Mouse (Mus musculus): Measurements from ENCODE around the gene Bloc1s5. TPM values are rescaled to one million over a fixed set of nuclear protein-coding genes. Genes with fewer than 3 reads are reported as not detected.
"Not testable (repeated sequence)": the region's sequence is repeated elsewhere in the genome, so short reads cannot be mapped to it uniquely, and the experiment has no call there.

Bloc1s5 gene
- polyA plus RNA-seq, 1 experiment = 8.1 TPM

- no peak overlapping the region for H3K27ac ChIP-seq (ENCODE audit: insufficient read depth, low read depth, low read length)
- no peak overlapping the region for H3K4me3 ChIP-seq (ENCODE audit: insufficient read depth, low read length)
- TF ChIP-seq CTCF (IDR thresholded peaks at IDR 0.05; ENCODE audit: low read depth, low read length) (no peak), POLR2A (IDR thresholded peaks at IDR 0.05; ENCODE audit: borderline replicate concordance, low read depth, low read length) (no peak)
- H3K4me1 ChIP-seq (ENCODE audit: control insufficient read depth, insufficient read depth, low read length) = peaks cover 9% of the 10 kb centered on the region
Observed at GRCm38 (mm10) chr13:38623296-38623695, 11.6 kb downstream of the Bloc1s5 start.

GRCm38 (mm10) chr13:38618001-38618630 is 16.8 kb downstream of the Bloc1s5 start:
- peaks cover 17% of the 10 kb centered on the region for H3K4me1 ChIP-seq (ENCODE audit: control insufficient read depth, insufficient read depth, low read length)
- not testable (repeated sequence) for H3K27ac ChIP-seq (ENCODE audit: insufficient read depth, low read depth, low read length); H3K4me3 ChIP-seq (ENCODE audit: insufficient read depth, low read length)

GRCm38 (mm10) chr13:38616887-38617286 is 18.0 kb downstream of the Bloc1s5 start:
- Histone ChIP-seq H3K4me3 (ENCODE audit: insufficient read depth, low read length) (no peak overlapping the region), H3K4me1 (ENCODE audit: control insufficient read depth, insufficient read depth, low read length) (peaks cover 18% of the 10 kb centered on the region), H3K27ac (ENCODE audit: insufficient read depth, low read depth, low read length) (no peak overlapping the region)
- TF ChIP-seq POLR2A (IDR thresholded peaks at IDR 0.05; ENCODE audit: borderline replicate concordance, low read depth, low read length) (no peak), CTCF (IDR thresholded peaks at IDR 0.05; ENCODE audit: low read depth, low read length) (no peak)

- peaks cover 18% of the 10 kb centered on the region for H3K4me1 ChIP-seq (ENCODE audit: control insufficient read depth, insufficient read depth, low read length)
Observed at GRCm38 (mm10) chr13:38615656-38616055, 19.3 kb downstream of the Bloc1s5 start.

GRCm38 (mm10) chr13:38614298-38614697 is 20.6 kb downstream of the Bloc1s5 start:
- TF ChIP-seq POLR2A (IDR thresholded peaks at IDR 0.05; ENCODE audit: borderline replicate concordance, low read depth, low read length) (no peak), CTCF (IDR thresholded peaks at IDR 0.05; ENCODE audit: low read depth, low read length) (no peak)
- Histone ChIP-seq H3K27ac (ENCODE audit: insufficient read depth, low read depth, low read length) (peak overlapping the region; percentile 20), H3K4me1 (ENCODE audit: control insufficient read depth, insufficient read depth, low read length) (peaks cover 18% of the 10 kb centered on the region), H3K4me3 (ENCODE audit: insufficient read depth, low read length) (no peak overlapping the region)

More at GRCm38 (mm10) chr13:38615656-38616055, 19.3 kb downstream of the Bloc1s5 start:
- TF ChIP-seq CTCF (IDR thresholded peaks at IDR 0.05; ENCODE audit: low read depth, low read length) (no peak), POLR2A (IDR thresholded peaks at IDR 0.05; ENCODE audit: borderline replicate concordance, low read depth, low read length) (no peak)
- Histone ChIP-seq H3K4me3 (ENCODE audit: insufficient read depth, low read length) (no peak overlapping the region), H3K27ac (ENCODE audit: insufficient read depth, low read depth, low read length) (no peak overlapping the region)

- H3K4me3 ChIP-seq (ENCODE audit: insufficient read depth, low read length) = no peak overlapping the region
Observed at GRCm38 (mm10) chr13:38613583-38613982, 21.3 kb downstream of the Bloc1s5 start.

GRCm38 (mm10) chr13:38612608-38613007 is 22.3 kb downstream of the Bloc1s5 start:
- Histone ChIP-seq H3K4me3 (ENCODE audit: insufficient read depth, low read length) (no peak overlapping the region), H3K27ac (ENCODE audit: insufficient read depth, low read depth, low read length) (no peak overlapping the region), H3K4me1 (ENCODE audit: control insufficient read depth, insufficient read depth, low read length) (peaks cover 18% of the 10 kb centered on the region)
- TF ChIP-seq CTCF (IDR thresholded peaks at IDR 0.05; ENCODE audit: low read depth, low read length) = no peak
- TF ChIP-seq POLR2A (IDR thresholded peaks at IDR 0.05; ENCODE audit: borderline replicate concordance, low read depth, low read length) = no peak

More at GRCm38 (mm10) chr13:38613583-38613982, 21.3 kb downstream of the Bloc1s5 start:
- TF ChIP-seq CTCF (IDR thresholded peaks at IDR 0.05; ENCODE audit: low read depth, low read length) (no peak), POLR2A (IDR thresholded peaks at IDR 0.05; ENCODE audit: borderline replicate concordance, low read depth, low read length) (no peak)
- Histone ChIP-seq H3K27ac (ENCODE audit: insufficient read depth, low read depth, low read length) (peak overlapping the region; percentile 21), H3K4me1 (ENCODE audit: control insufficient read depth, insufficient read depth, low read length) (peaks cover 18% of the 10 kb centered on the region)

GRCm38 (mm10) chr13:38612179-38612578 is 22.7 kb downstream of the Bloc1s5 start:
- Histone ChIP-seq H3K4me1 (ENCODE audit: control insufficient read depth, insufficient read depth, low read length) (peaks cover 18% of the 10 kb centered on the region), H3K27ac (ENCODE audit: insufficient read depth, low read depth, low read length) (no peak overlapping the region), H3K4me3 (ENCODE audit: insufficient read depth, low read length) (no peak overlapping the region)
- TF ChIP-seq POLR2A (IDR thresholded peaks at IDR 0.05; ENCODE audit: borderline replicate concordance, low read depth, low read length) (no peak), CTCF (IDR thresholded peaks at IDR 0.05; ENCODE audit: low read depth, low read length) (no peak)

- Histone ChIP-seq H3K4me3 (ENCODE audit: insufficient read depth, low read length) (no peak overlapping the region), H3K27ac (ENCODE audit: insufficient read depth, low read depth, low read length) (no peak overlapping the region), H3K4me1 (ENCODE audit: control insufficient read depth, insufficient read depth, low read length) (peaks cover 18% of the 10 kb centered on the region)
- TF ChIP-seq CTCF (IDR thresholded peaks at IDR 0.05; ENCODE audit: low read depth, low read length) = no peak
- TF ChIP-seq POLR2A (IDR thresholded peaks at IDR 0.05; ENCODE audit: borderline replicate concordance, low read depth, low read length) = no peak
Observed at GRCm38 (mm10) chr13:38610336-38610735, 24.6 kb downstream of the Bloc1s5 start.

- no peak for TF ChIP-seq CTCF (IDR thresholded peaks at IDR 0.05; ENCODE audit: low read depth, low read length)
- no peak for TF ChIP-seq POLR2A (IDR thresholded peaks at IDR 0.05; ENCODE audit: borderline replicate concordance, low read depth, low read length)
- Histone ChIP-seq H3K27ac (ENCODE audit: insufficient read depth, low read depth, low read length) (no peak overlapping the region), H3K4me1 (ENCODE audit: control insufficient read depth, insufficient read depth, low read length) (no peaks in the 10 kb centered on the region), H3K4me3 (ENCODE audit: insufficient read depth, low read length) (no peak overlapping the region)
Observed at GRCm38 (mm10) chr13:38607130-38607529, 27.8 kb downstream of the Bloc1s5 start.

Measured in bone marrow macrophage, adult 2 months (primary cell).